19 mouse cellular contexts compared by ENCODE assay signal in the genomic region with DNA sequence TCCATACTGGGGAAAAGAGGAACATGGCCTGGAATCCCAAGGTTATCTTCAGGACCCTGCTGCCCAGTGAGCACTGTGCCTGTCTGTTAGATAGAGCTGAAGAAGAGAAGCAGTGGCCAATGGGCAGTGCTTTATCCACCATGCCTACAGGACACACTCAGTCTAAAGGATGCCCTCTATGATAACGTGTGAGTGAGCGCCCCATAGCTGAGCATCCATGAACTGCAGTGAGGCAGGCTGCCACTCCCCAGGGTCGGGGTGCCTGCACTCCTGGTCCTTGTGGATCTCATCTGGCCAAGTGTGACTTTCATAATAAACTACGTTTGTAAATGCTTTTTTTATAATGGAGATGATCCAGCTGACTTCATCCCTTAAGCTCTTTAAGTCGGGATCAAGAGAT.
DNase-seq lines count a peak whose midpoint lies in the region; ATAC-seq and TF ChIP-seq lines count a peak whose summit lies in the region.
"Had no signal": no experiment of that assay in that cellular context is flagged by ENCODE, and none has a peak within 500 bp of the region (broad histone marks: within the 10 kb centered on the region; RNA-seq: fewer than 3 reads in every experiment).

No protein-coding gene starts in this region.

- peak; percentile 67 for DNase-seq in heart, adult 11 months
- DNase-seq in heart, embryonic 10.5 days (ENCODE audit: low spot score) = no peak
- peak; percentile 14 for DNase-seq in liver
- no peak for DNase-seq in liver, embryonic 11.5 days (ENCODE audit: low spot score)
- DNase-seq in retina, embryonic 14.5 days (ENCODE audit: low spot score) = peak; percentile 27
- DNase-seq in left cerebral cortex, adult 11 months (ENCODE audit: low spot score) = no peak
- DNase-seq: adrenal gland, adult 8-10 months; B cell, adult 2 months; embryo, embryonic 11 days; gastrocnemius, postnatal 14 days; heart, postnatal 10 days; kidney, adult 9 months; lung, adult 2 months; right cerebral cortex, postnatal 25 days had no signal

- peak; percentile 21 for TF ChIP-seq CTCF in E14TG2a.4 (conservative IDR thresholded peaks at IDR 0.05; ENCODE audit: low read length)

- H3K4me2 ChIP-seq in liver, embryonic 11.5 days = no peak overlapping the region
- H3K4me2 ChIP-seq in forebrain, embryonic 16.5 days (ENCODE audit: low read length) = no peak overlapping the region
- H3K4me2 ChIP-seq: hindbrain, embryonic 12.5 days; midbrain, embryonic 11.5 days; neural tube, embryonic 12.5 days had no signal

- H3K4me3 ChIP-seq in heart, embryonic 10.5 days = no peak overlapping the region
- no peak overlapping the region for H3K4me3 ChIP-seq in liver, embryonic 11.5 days (ENCODE audit: low read depth, low read length)
- H3K4me3 ChIP-seq in E14TG2a.4 (replicated peaks; ENCODE audit: low read length) = no peak overlapping the region
- no peak overlapping the region for H3K4me3 ChIP-seq in forebrain, embryonic 16.5 days (replicated peaks; ENCODE audit: low read length)
- H3K4me3 ChIP-seq: hindbrain, embryonic 12.5 days; neural tube, embryonic 12.5 days had no signal

- no peak overlapping the region for H3K9ac ChIP-seq in liver, embryonic 11.5 days (ENCODE audit: low read depth, low read length)
- H3K9ac ChIP-seq in forebrain, embryonic 16.5 days (replicated peaks; ENCODE audit: low read depth, low read length) = no peak overlapping the region
- H3K9ac ChIP-seq: hindbrain, embryonic 12.5 days; neural tube, embryonic 12.5 days had no signal

- H3K36me3 ChIP-seq in heart, embryonic 10.5 days = no peaks in the 10 kb centered on the region
- H3K36me3 ChIP-seq in liver, embryonic 11.5 days (ENCODE audit: control insufficient read depth, insufficient read depth, low read length) = no peaks in the 10 kb centered on the region
- H3K36me3 ChIP-seq in E14TG2a.4 (ENCODE audit: insufficient read depth, low read length) = no peaks in the 10 kb centered on the region
- H3K36me3 ChIP-seq in forebrain, embryonic 16.5 days (ENCODE audit: control insufficient read depth, insufficient read depth) = no peaks in the 10 kb centered on the region
- H3K36me3 ChIP-seq: hindbrain, embryonic 12.5 days; neural tube, embryonic 12.5 days had no signal

- ATAC-seq in liver, embryonic 11.5 days (replicated peaks; ENCODE audit: low FRiP score) = no peak
- no peak for ATAC-seq in forebrain, embryonic 16.5 days

- no peaks in the 10 kb centered on the region for H3K9me3 ChIP-seq in heart, embryonic 10.5 days
- no peaks in the 10 kb centered on the region for H3K9me3 ChIP-seq in liver, embryonic 11.5 days (ENCODE audit: control insufficient read depth, low read length)
- no peaks in the 10 kb centered on the region for H3K9me3 ChIP-seq in E14TG2a.4 (ENCODE audit: low read length)
- H3K9me3 ChIP-seq in forebrain, embryonic 16.5 days (ENCODE audit: control insufficient read depth, low read length) = no peaks in the 10 kb centered on the region
- H3K9me3 ChIP-seq: hindbrain, embryonic 12.5 days; neural tube, embryonic 12.5 days had no signal

- no peaks in the 10 kb centered on the region; the same call in 1 of the 2 replicates for H3K4me1 ChIP-seq in heart, embryonic 10.5 days
- no peaks in the 10 kb centered on the region for H3K4me1 ChIP-seq in liver, embryonic 11.5 days (replicated peaks; ENCODE audit: control insufficient read depth, insufficient read depth, low read length)
- no peaks in the 10 kb centered on the region for H3K4me1 ChIP-seq in E14TG2a.4 (replicated peaks; ENCODE audit: low read depth, low read length)
- no peaks in the 10 kb centered on the region for H3K4me1 ChIP-seq in forebrain, embryonic 16.5 days (replicated peaks; ENCODE audit: control insufficient read depth, insufficient read depth, low read length)
- H3K4me1 ChIP-seq: hindbrain, embryonic 12.5 days; neural tube, embryonic 12.5 days had no signal

- no peak overlapping the region for H3K27ac ChIP-seq in heart, embryonic 10.5 days
- H3K27ac ChIP-seq in liver, embryonic 11.5 days (ENCODE audit: low read depth, low read length) = no peak overlapping the region
- H3K27ac ChIP-seq in forebrain, embryonic 16.5 days (ENCODE audit: low read length) = no peak overlapping the region
- H3K27ac ChIP-seq: hindbrain, embryonic 12.5 days; neural tube, embryonic 12.5 days had no signal

- H3K27me3 ChIP-seq in heart, embryonic 10.5 days (ENCODE audit: insufficient read depth, poor library complexity, severe bottlenecking) = 0 out of 2 replicates have a peak, but pooled peaks cover 1% of the 10 kb centered on the region
- H3K27me3 ChIP-seq in liver, embryonic 11.5 days (replicated peaks; ENCODE audit: control insufficient read depth, insufficient read depth, low read length) = no peaks in the 10 kb centered on the region
- H3K27me3 ChIP-seq in E14TG2a.4 (ENCODE audit: insufficient read depth, low read length) = no peaks in the 10 kb centered on the region
- no peaks in the 10 kb centered on the region for H3K27me3 ChIP-seq in forebrain, embryonic 16.5 days (replicated peaks; ENCODE audit: control insufficient read depth, insufficient read depth, low read length)
- H3K27me3 ChIP-seq: hindbrain, embryonic 12.5 days; neural tube, embryonic 12.5 days had no signal

- 62% methylated on average over 5 of the region's 5 CpGs for WGBS in heart, embryonic 10.5 days
- WGBS in liver, embryonic 11.5 days = 60% methylated on average over 5 of the region's 5 CpGs
- WGBS in forebrain, embryonic 16.5 days = 62% methylated on average over 5 of the region's 5 CpGs

Comparison
In these comparisons a context has a peak if more than half of its experiments do, and no peak if none do; other contexts are left out.
1. DNase-seq: peak in heart, adult 11 months (single experiment), liver (single experiment) and retina, embryonic 14.5 days (single experiment); none in heart, embryonic 10.5 days (single experiment), liver, embryonic 11.5 days (single experiment) and left cerebral cortex, adult 11 months (single experiment).